Mouse (Mus musculus): ENCODE data around the gene Ick. TPM values are rescaled to one million over a fixed set of nuclear protein-coding genes. Genes with fewer than 3 reads are reported as not detected.

Gene Ick
- total and polyA plus RNA-seq, 3 experiments = 16.9 to 20.1 (median 18.7) TPM

DNA sequence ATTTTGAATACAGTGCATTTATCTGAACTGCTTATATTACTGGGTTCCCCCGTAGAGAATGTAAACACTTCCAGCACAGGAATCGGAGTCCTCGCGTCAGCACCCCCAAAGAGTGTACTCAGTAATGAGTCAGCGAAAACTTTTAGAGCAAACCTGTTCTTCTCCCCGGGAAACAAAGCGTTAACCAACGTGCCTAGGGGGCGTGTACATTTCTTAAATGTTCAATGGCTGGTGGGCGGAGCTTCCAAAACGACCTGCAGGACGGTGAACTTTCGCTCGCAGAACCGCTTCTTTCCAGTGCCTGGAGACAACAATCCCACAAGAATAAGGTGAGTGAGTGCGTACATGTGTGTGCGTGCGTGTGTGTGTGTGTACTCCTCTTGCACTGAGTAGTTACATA is 82.7 kb downstream of the Ick start:
- peak; percentile 67 for DNase-seq

DNA sequence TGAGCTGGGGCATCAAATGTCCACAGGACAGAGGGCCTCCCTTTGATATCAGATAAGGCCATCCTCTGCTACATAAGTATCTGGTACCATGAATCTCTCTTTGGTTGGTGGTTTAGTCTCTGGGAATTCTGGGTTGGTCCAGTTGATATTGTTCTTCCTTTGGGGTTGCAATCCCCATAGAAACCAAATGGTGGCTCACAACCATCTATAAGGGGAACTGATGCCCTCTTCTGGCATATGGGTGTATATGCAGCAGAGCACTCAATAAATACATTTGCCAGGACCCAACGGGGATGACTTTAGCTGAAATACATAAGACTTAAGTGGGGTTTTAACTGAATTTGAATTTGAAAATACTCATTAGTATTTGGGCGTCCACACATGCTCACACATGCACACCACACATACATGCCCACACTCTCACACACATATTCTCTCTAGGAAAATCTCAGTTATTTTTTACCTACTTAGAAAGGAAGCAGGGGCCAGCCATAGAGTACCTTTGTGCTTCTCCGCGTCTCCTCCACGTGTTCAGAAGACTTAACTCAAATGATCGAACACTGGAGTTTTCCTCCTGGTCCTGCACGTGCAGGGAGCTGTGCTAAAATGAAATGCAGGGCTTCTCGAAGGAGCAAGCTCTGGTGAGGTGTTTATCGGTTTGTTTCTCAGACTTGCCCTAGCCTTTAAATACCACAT is 85.1 kb downstream of the Ick start:
- peak; percentile 57 for DNase-seq

DNA sequence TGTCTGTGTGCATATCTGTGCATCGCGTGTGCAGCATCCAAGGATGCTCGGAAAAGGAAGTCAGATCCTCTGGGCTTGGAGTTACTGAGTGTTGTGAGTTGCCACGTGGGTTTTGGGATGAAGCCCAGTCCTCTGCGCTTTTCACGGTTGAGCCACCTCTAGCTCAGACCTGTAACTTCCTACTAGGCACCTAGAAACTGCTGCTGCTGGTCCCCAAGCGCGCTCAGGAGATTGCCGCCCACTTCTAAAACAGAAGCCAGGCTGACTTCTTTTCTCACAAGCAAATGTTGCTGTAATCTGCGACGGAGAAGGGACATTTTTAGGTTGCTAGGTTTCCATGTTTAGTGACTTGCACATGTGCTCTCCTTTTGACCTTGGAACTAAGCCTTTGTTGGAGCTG is 86.0 kb downstream of the Ick start:
- DNase-seq = no peak

DNA sequence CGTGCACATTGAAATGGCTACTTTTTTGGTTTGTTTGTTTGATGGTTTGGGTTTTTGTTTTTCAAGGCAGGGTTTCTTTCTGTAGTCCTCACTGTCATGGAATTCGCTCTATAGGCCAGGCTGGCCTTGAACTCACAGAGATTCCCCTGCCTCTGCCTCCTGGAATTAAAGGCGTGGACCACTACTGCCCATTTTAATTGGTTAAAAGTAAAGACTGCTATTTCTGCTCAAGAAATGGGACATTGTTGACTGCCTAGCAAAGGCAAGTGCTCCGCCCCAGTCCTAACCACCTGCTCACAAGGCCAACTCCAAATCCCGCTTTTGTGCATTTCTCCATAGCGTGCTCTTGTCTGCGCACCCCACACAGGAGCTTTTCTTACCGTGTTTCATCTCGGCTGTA is 88.8 kb downstream of the Ick start:
- DNase-seq = no peak

DNA sequence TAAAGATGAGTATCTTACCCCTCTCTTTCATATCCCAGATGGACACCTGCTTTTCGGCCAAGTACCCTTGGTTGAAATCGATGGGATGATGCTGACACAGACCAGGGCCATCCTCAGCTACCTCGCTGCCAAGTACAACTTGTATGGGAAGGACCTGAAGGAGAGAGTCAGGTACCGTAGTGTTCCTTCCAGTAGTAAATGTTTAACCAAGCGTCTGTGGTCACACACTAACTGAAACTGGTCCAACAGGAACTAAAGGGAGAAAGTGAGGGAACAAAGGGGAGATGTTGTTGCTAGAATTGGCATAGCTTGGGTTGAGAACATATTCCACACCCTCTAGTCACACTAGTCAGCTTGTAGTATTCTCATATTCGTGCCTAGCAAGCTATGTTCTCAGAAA is 95.2 kb downstream of the Ick start:
- DNase-seq = no peak

DNA sequence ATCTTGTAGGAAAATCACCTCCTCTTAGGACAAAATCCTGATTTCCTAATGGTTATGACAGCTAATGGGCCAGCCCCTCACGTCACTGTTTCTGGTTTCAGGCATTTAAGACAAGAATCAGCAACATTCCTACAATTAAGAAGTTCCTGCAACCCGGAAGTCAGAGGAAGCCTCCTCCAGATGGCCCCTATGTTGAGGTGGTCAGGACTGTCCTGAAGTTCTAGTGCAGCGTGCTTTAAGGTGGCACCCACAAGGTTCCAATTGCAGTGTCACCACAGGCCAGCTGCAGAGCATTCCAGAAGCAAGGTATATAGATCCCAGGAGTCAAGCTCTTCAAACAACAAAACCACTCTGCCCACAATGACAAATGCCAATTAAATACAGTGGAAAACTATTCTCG is 100.0 kb downstream of the Ick start:
- no peak for DNase-seq

DNA sequence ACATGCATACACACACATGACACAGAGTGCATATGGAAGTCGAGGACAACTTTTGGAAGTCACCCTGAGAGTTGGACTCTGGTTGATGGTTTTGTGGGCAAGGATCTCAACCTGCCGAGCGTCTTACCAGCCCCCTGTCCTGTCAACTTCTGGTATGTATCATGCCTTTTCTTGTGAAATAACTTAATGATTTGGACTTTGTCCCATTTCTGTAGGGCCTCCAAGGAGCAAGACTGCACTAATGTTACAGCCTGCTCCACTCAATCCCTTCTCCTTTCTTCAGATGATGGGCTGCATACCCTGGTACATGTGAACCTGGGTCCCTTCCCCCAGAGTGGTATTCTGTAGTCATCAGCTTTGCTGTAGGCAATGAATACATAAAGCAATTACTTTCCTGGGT is 101.1 kb downstream of the Ick start:
- no peak for DNase-seq

DNA sequence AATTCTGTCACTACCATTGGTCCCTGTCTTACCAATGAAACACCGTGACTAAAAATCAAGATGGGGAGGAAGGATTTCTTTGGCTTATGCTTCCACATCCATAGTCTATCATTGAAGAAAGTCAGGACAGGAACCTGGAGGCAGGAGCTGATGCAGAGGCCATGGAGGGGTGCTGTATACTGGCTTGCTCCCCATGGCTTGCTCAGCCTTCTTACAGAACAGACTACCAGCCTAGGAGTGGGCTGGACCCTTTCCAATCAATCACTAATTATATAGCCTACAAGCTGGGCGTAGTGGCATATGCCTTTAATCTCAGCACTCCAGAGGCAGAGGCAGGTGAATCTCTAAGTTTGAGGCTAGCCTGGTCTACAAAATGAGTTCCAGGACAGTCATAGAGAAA is 101.8 kb downstream of the Ick start:
- DNase-seq = no peak

DNA sequence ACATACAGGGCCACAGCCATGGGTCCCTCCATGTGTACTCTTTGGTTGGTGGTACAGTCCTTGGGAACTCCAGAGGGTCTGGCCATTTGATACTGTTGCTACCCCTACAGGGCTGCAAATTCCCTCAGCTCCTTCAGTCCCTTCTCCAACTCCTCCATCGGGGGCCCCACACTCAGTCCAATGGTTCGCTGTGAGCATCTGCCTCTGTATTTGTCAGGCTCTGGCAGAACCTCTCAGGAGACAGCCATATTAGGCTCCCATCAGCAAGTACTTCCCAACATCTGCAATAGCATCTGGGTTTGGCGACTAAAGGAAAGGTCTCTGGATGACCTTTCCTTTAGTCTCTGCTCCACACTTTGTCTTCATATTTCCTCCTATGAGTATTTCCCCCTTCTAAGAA is 102.5 kb downstream of the Ick start:
- DNase-seq = no peak

DNA sequence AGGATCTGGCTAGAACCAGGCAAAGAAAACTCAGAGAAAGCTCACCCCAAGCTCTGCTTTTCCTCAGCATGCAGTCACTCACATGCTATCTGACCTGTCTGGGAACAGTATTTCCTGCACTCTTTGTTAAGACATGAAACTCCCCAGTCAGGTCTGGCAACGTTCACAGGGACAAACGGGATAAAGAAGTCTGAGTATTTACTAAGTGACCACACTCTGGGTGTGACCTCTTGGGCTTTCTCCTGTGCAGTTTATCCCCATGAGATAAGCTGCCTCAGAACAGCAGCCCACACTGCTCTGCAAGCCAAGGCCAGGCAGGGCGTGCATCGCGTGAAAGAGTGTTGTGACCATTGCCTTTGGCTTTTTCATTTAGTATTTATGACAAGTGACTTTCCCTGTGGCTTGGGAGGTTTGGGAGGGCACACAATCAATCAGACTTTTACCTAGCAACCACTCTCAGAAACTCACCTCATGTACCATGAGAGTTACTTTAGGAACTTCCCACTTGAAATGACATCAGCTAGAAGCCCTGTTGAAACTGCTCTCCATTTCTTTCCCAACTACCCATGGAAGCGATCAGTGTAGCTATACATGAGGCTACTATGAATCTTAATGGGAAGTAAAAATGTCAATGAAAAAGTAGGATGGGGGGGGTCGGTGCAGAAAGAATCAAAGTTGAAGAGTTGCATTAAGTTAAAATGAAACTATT is 103.5 kb downstream of the Ick start:
- peak; percentile 25 for DNase-seq

DNA sequence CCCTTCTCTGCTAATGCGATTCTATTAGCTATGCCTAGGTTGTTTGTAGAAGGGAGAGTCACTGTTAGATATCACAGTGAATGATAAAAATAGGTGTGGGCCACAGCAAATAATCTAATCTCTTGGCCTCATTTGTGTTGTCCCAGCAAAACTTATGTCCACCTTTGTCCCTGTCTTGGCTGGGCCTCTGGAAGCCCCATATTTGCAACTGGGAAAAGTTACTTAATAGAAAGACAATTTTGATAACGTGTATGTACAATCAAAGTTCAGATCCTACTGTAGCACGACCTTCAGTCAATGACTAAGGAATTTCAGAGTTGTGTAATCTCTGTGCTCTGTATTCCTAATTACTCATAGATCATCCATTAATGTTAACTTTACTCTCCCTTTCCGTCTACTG is 108.1 kb downstream of the Ick start:
- DNase-seq = peak; percentile 22

Other genes starting within 250 kb of the Ick start
- 1,000 to 10,000 TPM in 1 of 2 experiments, 100 to 1,000 TPM in 1; 490 to 1,131 TPM for gene Elovl5, start 191.8 kb upstream of the Ick start, total RNA-seq (2021)
- gene Elovl5, start 191.8 kb upstream of the Ick start, polyA plus RNA-seq (2012; rRNA removed) = 123 and 254 TPM in 2 replicates
- not detected for gene Gcm1, start 57.3 kb upstream of the Ick start, total RNA-seq (2021)
- not detected in 2 replicates for gene Gcm1, start 57.3 kb upstream of the Ick start, polyA plus RNA-seq (2012; rRNA removed)
- gene Fbxo9, start 127 bp upstream of the Ick start, total RNA-seq (2021) = 10 to 100 TPM; 82.7 to 93.8 TPM
- gene Fbxo9, start 127 bp upstream of the Ick start, polyA plus RNA-seq (2012; rRNA removed) = 85.0 and 100 TPM in 2 replicates
- 10 to 100 TPM; 48.8 to 52.0 TPM for gene Gsta4, start 73.6 kb downstream of the Ick start, total RNA-seq (2021)
- gene Gsta4, start 73.6 kb downstream of the Ick start, polyA plus RNA-seq (2012; rRNA removed) = 6.9 and 7.7 TPM in 2 replicates
- 1 to 10 TPM in 1 of 2 experiments, not detected in 1; 1.3 TPM for gene Gsta1, start 121.5 kb downstream of the Ick start, total RNA-seq (2021)
- gene Gsta1, start 121.5 kb downstream of the Ick start, polyA plus RNA-seq (2012; rRNA removed) = not detected in 2 replicates
- not detected for gene Gm3776, start 147.9 kb downstream of the Ick start, total RNA-seq (2021)
- not detected in 2 replicates for gene Gm3776, start 147.9 kb downstream of the Ick start, polyA plus RNA-seq (2012; rRNA removed)
- not detected for gene Gm10639, start 180.7 kb downstream of the Ick start, total RNA-seq (2021)
- not detected in 2 replicates for gene Gm10639, start 180.7 kb downstream of the Ick start, polyA plus RNA-seq (2012; rRNA removed)
- not detected for gene Omt2a, start 205.6 kb downstream of the Ick start, total RNA-seq (2021)
- gene Omt2a, start 205.6 kb downstream of the Ick start, polyA plus RNA-seq (2012; rRNA removed) = not detected in 2 replicates
- gene Omt2b, start 218.4 kb downstream of the Ick start, total RNA-seq (2021) = not detected
- not detected in 2 replicates for gene Omt2b, start 218.4 kb downstream of the Ick start, polyA plus RNA-seq (2012; rRNA removed)
- 10 to 100 TPM in 1 of 2 experiments, not detected in 1; 18.6 TPM for gene Gsta2, start 246.6 kb downstream of the Ick start, total RNA-seq (2021)
- gene Gsta2, start 246.6 kb downstream of the Ick start, polyA plus RNA-seq (2012; rRNA removed) = not detected in 2 replicates